Mouse (Mus musculus) heart, embryonic 13.5 days (tissue): ENCODE results near the gene Pald1. TPM values are rescaled to one million over a fixed set of nuclear protein-coding genes. Genes with fewer than 3 reads are reported as not detected.

Experiments used
- ATAC-seq: fragments of 200-750 bp; cut with Nextera tagmentation; 2 replicates; pipeline ENCODE4 v1.8.0; 2017; ENCODE audit warnings: moderate TSS enrichment; ENCODE audit not compliant: insufficient number of reproducible peaks, low FRiP score, low TSS enrichment; ENCODE audit errors: extremely low read depth
- H3K27ac ChIP-seq: fragments of 300-500 bp; sonication (generic); replicated peaks from 2 replicates; pipeline ENCODE4 v1.5.1; 2015; ENCODE audit warnings: moderate library complexity, mild to moderate bottlenecking, inconsistent platforms
- H3K27me3 ChIP-seq: fragments of 300-500 bp; sonication (generic); replicated peaks from 2 replicates; pipeline ENCODE4 v1.6.1; 2015; ENCODE audit warnings: mild to moderate bottlenecking, inconsistent platforms
- H3K36me3 ChIP-seq: fragments of 300-500 bp; sonication (generic); 2 replicates; pipeline ENCODE4 v1.6.1; 2015; ENCODE audit warnings: mild to moderate bottlenecking, inconsistent platforms
- H3K4me1 ChIP-seq: fragments of 300-500 bp; sonication (generic); 2 replicates; pipeline ENCODE4 v1.6.1; 2015; ENCODE audit warnings: inconsistent platforms
- H3K4me2 ChIP-seq: fragments of 300-500 bp; sonication (generic); 2 replicates; pipeline ENCODE4 v1.6.1; 2015; ENCODE audit warnings: inconsistent platforms, mild to moderate bottlenecking, moderate library complexity
- H3K4me3 ChIP-seq: fragments of 300-500 bp; sonication (generic); 2 replicates; pipeline ENCODE4 v1.5.1; 2015; ENCODE audit warnings: moderate library complexity, mild to moderate bottlenecking, inconsistent platforms
- H3K9ac ChIP-seq: fragments of 300-500 bp; sonication (generic); 2 replicates; pipeline ENCODE4 v1.6.1; 2015; ENCODE audit warnings: inconsistent platforms, mild to moderate bottlenecking, moderate library complexity
- H3K9me3 ChIP-seq: fragments of 300-500 bp; sonication (generic); 2 replicates; pipeline ENCODE4 v1.6.1; 2016; ENCODE audit warnings: inconsistent platforms
- WGBS: fragments of 180-500 bp; shearing (Covaris S2); methylation state at CpG from one replicate; pipeline ENCODE4 v1.1.7; 2015; ENCODE audit warnings: mixed read lengths; 5-methylcytosine and 5-hydroxymethylcytosine counted together
- polyA plus RNA-seq: library from polyadenylated mRNA; unstranded; fragments of >200 nt; fragmentation: Nextera tagmentation; extraction: Ambion mirVana; gene quantifications from 2 replicates; pipeline ENCODE4 v1.2.1, GENCODE M21; 2015

Pald1 gene
- polyA plus RNA-seq, 1 experiment from 2014 or later: 26.6 TPM

DNA sequence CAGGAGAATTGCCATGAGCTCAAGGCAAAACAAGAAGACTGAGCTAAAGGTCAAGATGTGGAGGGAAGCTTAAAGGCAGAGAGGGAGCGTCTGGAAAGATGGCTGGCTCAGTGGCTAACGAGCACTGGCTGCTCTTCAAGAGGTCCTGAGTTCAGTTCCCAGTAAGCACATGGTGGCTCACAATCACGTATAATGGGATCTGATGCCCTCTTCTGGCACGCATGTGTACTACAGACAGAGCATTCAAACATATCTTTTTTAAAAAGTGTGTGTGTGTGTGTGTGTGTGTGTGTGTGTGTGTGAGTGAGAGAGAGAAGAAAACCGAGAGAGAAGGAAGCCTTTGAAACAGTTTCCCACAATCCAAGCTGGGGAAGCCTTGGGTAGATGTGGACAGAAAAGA lies 19.1 kb upstream of the Pald1 start:
- H3K4me3 ChIP-seq: no peak overlapping the region
- no peaks in the 10 kb centered on the region for H3K36me3 ChIP-seq
- WGBS: 76% methylated on average over 5 of the region's 5 CpGs
- peaks cover 42% of the 10 kb centered on the region for H3K27me3 ChIP-seq
- no peak overlapping the region for H3K4me2 ChIP-seq
- H3K9me3 ChIP-seq: no peaks in the 10 kb centered on the region
- H3K4me1 ChIP-seq: no peaks in the 10 kb centered on the region
- H3K27ac ChIP-seq: no peak overlapping the region
- no peak for ATAC-seq
- no peak overlapping the region for H3K9ac ChIP-seq

DNA sequence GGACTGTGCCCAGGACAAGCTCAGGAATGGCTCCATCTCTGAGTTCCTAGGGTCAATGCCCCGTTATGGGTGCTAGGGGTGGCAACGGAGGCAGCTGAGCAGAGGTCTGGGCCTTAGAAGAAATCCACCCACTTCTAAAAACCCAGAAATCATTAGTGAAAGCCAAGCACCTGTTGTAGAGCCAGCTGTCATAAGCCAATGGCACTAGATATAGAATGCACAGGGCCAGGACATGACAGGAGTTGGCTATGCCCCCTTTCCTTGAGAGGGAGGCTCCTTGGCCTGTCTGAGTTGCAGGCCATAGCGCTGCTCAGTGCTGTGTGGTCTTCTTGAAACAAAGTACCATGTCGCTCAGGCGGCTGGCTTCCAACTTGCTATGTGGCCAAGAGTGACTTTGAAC lies 17.1 kb upstream of the Pald1 start:
- Histone ChIP-seq H3K36me3 (no peaks in the 10 kb centered on the region), H3K4me2 (no peak overlapping the region), H3K27ac (no peak overlapping the region), H3K9ac (no peak overlapping the region), H3K9me3 (no peaks in the 10 kb centered on the region), H3K4me1 (no peaks in the 10 kb centered on the region), H3K27me3 (peaks cover 22% of the 10 kb centered on the region), H3K4me3 (no peak overlapping the region)
- no peak for ATAC-seq
- WGBS: 87% methylated on average over 5 of the region's 5 CpGs

GRCm38 (mm10) chr10:61399156-61399734 lies 15.9 kb upstream of the Pald1 start:
- WGBS: 22% methylated on average over 12 of the region's 13 CpGs
- H3K4me1 ChIP-seq: peaks cover 8% of the 10 kb centered on the region
- H3K9me3 ChIP-seq: no peaks in the 10 kb centered on the region
- ATAC-seq: peak; percentile 52; the same call in 1 of the 2 replicates
- no peak overlapping the region for H3K4me2 ChIP-seq
- H3K9ac ChIP-seq: no peak overlapping the region
- H3K36me3 ChIP-seq: no peaks in the 10 kb centered on the region
- H3K27me3 ChIP-seq: peaks cover 17% of the 10 kb centered on the region
- no peak overlapping the region for H3K4me3 ChIP-seq
- H3K27ac ChIP-seq: no peak overlapping the region

- Histone ChIP-seq H3K4me1 (peaks cover 10% of the 10 kb centered on the region), H3K36me3 (no peaks in the 10 kb centered on the region), H3K27ac (no peak overlapping the region), H3K27me3 (peaks cover 17% of the 10 kb centered on the region), H3K9ac (no peak overlapping the region), H3K9me3 (no peaks in the 10 kb centered on the region), H3K4me2 (no peak overlapping the region), H3K4me3 (no peak overlapping the region)
- 48% methylated on average over 3 of the region's 3 CpGs for WGBS
- ATAC-seq: no peak
These were observed 14.8 kb upstream of the Pald1 start for GRCm38 (mm10) chr10:61398125-61398524.

- Histone ChIP-seq H3K9me3 (no peaks in the 10 kb centered on the region), H3K36me3 (no peaks in the 10 kb centered on the region), H3K4me1 (peaks cover 29% of the 10 kb centered on the region), H3K9ac (peak overlapping the region; percentile 57), H3K27ac (peak overlapping the region; percentile 59), H3K27me3 (0 out of 2 replicates have a peak, but pooled peaks cover under 1% of the 10 kb centered on the region), H3K4me2 (peak overlapping the region; percentile 44), H3K4me3 (peak overlapping the region; percentile 8; the same call in 1 of the 2 replicates)
- 17% methylated on average over 9 of the region's 9 CpGs for WGBS
- no peak for ATAC-seq
These were observed 11.3 kb upstream of the Pald1 start for GRCm38 (mm10) chr10:61394476-61395136.

DNA sequence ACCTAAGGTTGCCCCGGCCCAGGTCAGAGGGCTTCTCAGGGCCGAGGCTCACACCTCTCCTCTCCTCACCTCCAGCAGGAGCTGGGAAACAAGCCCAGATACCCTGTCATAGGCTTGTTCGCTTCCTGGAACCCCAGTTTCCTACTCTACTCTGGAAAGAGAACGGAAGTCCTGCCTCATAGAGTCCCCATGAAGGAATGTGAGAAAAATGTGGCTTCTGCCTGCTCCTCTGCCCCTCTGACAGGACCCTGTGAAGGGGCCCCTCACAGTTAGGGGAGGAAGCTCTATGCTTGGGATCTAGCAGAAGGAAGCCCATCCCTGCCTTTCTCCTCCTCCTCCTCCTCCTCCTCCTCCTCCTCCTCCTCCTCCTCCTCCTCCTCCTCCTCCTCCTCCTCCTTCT lies 9.3 kb upstream of the Pald1 start:
- Histone ChIP-seq H3K36me3 (no peaks in the 10 kb centered on the region), H3K4me2 (no peak overlapping the region), H3K9ac (no peak overlapping the region), H3K27me3 (no peaks in the 10 kb centered on the region), H3K4me1 (peaks cover 33% of the 10 kb centered on the region), H3K9me3 (no peaks in the 10 kb centered on the region), H3K27ac (no peak overlapping the region), H3K4me3 (no peak overlapping the region)
- 29% methylated on average over 4 of the region's 4 CpGs for WGBS
- no peak for ATAC-seq

GRCm38 (mm10) chr10:61390148-61390547 lies 6.8 kb upstream of the Pald1 start:
- peaks cover 51% of the 10 kb centered on the region for H3K4me1 ChIP-seq
- WGBS: 28% methylated on average over 2 of the region's 2 CpGs
- H3K4me3 ChIP-seq: no peak overlapping the region
- no peak for ATAC-seq
- H3K27me3 ChIP-seq: no peaks in the 10 kb centered on the region
- H3K36me3 ChIP-seq: no peaks in the 10 kb centered on the region
- H3K9me3 ChIP-seq: no peaks in the 10 kb centered on the region
- no peak overlapping the region for H3K4me2 ChIP-seq
- H3K9ac ChIP-seq: no peak overlapping the region
- 0 out of 2 replicates have a peak overlapping the region, but pooled peaks have one; percentile 24 for H3K27ac ChIP-seq

DNA sequence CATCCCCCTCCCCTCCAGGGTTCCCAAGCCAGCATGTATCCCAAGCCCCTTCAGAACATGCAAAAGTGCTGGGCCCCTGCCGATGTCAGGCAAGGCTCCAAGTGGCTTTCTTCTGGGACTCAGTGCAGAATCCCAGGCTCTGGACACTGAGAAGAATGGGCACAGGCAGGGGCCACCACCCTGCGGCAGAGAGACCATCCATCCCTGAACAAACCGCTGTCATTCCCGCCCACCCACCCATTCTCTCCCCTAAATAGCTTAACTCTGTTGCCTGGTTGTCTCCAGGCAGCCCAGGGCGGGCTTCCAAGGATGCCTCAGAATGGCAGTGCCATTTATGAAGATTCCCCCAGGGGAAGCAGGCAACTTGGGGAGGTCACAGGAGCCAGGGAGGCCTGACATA lies 5.7 kb upstream of the Pald1 start:
- WGBS: 69% methylated on average over 5 of the region's 5 CpGs
- H3K9me3 ChIP-seq: no peaks in the 10 kb centered on the region
- H3K27me3 ChIP-seq: no peaks in the 10 kb centered on the region
- H3K4me2 ChIP-seq: no peak overlapping the region
- H3K27ac ChIP-seq: no peak overlapping the region
- no peak overlapping the region for H3K4me3 ChIP-seq
- H3K4me1 ChIP-seq: peaks cover 52% of the 10 kb centered on the region
- ATAC-seq: no peak
- no peaks in the 10 kb centered on the region for H3K36me3 ChIP-seq
- no peak overlapping the region for H3K9ac ChIP-seq

DNA sequence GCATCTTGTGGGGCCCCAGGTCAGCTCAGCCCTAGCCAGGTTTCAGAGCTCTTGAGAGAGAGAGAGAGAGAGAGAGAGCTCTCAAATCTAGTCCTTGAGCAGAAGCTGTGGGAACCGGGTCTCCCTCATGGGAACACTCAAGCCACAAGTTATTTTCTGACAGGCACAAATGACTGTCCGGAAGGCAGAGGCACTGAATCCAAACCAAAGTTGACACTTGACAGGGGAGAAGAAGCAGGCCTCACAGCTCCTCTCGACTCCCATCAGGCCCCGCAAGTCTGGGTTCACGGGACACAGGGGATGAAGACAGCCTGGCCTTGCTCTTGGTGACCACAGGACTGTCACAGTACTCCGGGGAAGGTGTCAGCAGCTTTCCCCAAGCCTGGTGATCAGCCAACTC lies 3.0 kb upstream of the Pald1 start:
- Histone ChIP-seq H3K27ac (peak overlapping the region; percentile 81), H3K4me3 (no peak overlapping the region), H3K27me3 (no peaks in the 10 kb centered on the region), H3K36me3 (no peaks in the 10 kb centered on the region), H3K9me3 (no peaks in the 10 kb centered on the region), H3K4me1 (peaks cover 63% of the 10 kb centered on the region), H3K4me2 (no peak overlapping the region), H3K9ac (0 out of 2 replicates have a peak overlapping the region, but pooled peaks have one; percentile 24)
- 22% methylated on average over 6 of the region's 6 CpGs for WGBS
- ATAC-seq: no peak

DNA sequence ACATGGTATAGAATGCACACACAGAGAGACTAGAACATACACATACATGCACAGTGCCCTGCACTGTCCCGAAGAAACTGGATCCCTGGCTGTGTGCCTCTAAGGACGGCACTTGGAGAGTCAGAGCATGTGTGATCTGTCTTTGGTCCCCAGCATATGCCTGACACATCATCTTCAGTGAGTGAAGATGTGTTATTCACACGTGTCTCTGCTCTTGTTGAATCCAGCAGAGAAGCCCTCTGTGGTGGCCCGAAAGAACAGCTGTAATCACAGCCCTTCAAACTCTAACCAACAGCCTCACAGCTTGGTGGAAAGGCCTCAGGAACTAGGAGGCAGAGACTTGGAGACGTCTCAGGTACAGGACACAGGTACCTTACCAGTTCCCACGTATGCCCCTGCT lies 1.8 kb upstream of the Pald1 start:
- 64% methylated on average over 6 of the region's 6 CpGs for WGBS
- peak overlapping the region; percentile 28; the same call in 1 of the 2 replicates for H3K9ac ChIP-seq
- H3K4me3 ChIP-seq: no peak overlapping the region
- peak overlapping the region; percentile 81; the same call in 1 of the 2 replicates for H3K27ac ChIP-seq
- H3K4me1 ChIP-seq: peaks cover 70% of the 10 kb centered on the region
- no peaks in the 10 kb centered on the region for H3K36me3 ChIP-seq
- ATAC-seq: no peak
- H3K9me3 ChIP-seq: no peaks in the 10 kb centered on the region
- no peaks in the 10 kb centered on the region for H3K27me3 ChIP-seq
- no peak overlapping the region for H3K4me2 ChIP-seq

DNA sequence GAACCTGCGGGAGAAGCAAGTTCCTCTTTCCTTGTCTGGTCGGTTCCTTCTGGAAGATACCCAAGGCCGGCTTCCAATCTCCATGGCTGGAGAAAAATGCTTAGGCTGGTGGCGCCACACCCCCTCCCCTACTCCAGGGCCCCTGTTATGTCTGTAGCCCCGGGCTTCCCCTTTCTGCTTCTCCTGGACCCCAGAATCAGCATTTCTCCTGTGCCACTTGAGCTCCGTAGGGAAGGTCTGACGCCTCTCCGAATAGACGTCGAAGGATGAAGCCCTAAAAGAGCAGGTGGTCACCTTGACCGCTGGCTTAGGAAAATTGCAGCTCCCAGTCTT lies 351 bp upstream of the Pald1 start:
- Histone ChIP-seq H3K4me3 (peak overlapping the region; percentile 83), H3K36me3 (no peaks in the 10 kb centered on the region), H3K27ac (peak overlapping the region; percentile 95), H3K9me3 (no peaks in the 10 kb centered on the region), H3K4me2 (peak overlapping the region; percentile 94), H3K9ac (peak overlapping the region; percentile 91), H3K27me3 (no peaks in the 10 kb centered on the region), H3K4me1 (peaks cover 76% of the 10 kb centered on the region)
- 1% methylated on average over 11 of the region's 11 CpGs for WGBS
- ATAC-seq: 0 out of 2 replicates have a peak, but pooled peaks have one; percentile 0

DNA sequence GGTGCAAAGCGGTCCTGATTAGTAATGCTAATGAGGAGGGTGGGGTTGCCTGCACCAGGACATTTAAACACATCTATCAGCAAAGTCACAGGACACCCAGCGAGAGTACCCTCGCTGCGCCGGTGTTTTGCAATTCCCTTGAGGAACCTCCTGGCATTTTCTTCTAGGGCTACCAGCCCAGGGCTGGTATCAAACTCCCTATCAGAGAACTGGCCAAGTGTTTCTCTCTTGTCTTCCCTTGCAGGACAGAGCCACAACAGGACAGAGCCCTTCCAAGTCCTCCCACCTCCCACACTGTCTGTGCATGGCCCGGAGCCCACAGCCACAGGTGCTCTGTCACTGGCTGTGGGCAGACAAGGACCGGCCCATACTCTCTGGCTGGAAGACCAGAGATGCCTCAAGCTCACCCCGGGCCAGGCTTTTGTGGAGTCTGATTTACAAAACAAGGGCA lies 1.0 kb downstream of the Pald1 start:
- Histone ChIP-seq H3K36me3 (peaks cover 8% of the 10 kb centered on the region; the same call in 1 of the 2 replicates), H3K9me3 (no peaks in the 10 kb centered on the region), H3K4me3 (peak overlapping the region; percentile 83), H3K4me1 (peaks cover 89% of the 10 kb centered on the region), H3K9ac (peak overlapping the region; percentile 91), H3K4me2 (peak overlapping the region; percentile 94), H3K27ac (peak overlapping the region; percentile 95), H3K27me3 (no peaks in the 10 kb centered on the region)
- no peak for ATAC-seq
- WGBS: 1% methylated on average over 8 of the region's 8 CpGs
